27 mouse cellular contexts compared by ENCODE assay signal in the genomic region with DNA sequence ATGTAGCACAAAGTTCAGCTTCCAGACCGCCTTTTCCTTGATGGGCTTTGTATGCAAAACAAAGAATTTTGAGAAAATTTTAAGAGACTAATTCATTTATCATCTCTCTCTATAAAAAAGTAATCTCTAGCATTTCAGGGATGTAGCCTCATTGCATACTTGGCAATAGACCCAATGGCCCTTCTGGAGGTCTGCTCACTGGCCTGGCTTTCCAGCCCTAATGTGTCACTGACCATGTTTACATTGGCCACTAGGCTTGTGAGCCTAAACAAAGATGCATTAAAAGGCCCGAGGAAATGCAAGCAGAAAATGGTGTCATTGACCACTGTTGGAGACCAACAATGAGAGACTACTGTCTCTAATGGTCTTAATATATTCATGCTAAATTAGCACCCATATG.
A peak's percentile ranks its signal among the peaks of the same experiment; 100 is the strongest.
DNase-seq lines count a peak whose midpoint lies in the region; ATAC-seq lines count a peak whose summit lies in the region.
"Had no signal": no experiment of that assay in that cellular context is flagged by ENCODE, and none has a peak within 500 bp of the region (broad histone marks: within the 10 kb centered on the region; RNA-seq: fewer than 3 reads in every experiment).

No protein-coding gene starts in this region.

- WGBS in forebrain, embryonic 10.5 days, result 57% methylated on average over 2 of the region's 2 CpGs
- WGBS in forebrain, embryonic 16.5 days, result 39% methylated on average over 2 of the region's 2 CpGs
- WGBS in limb, embryonic 11.5 days, result 65% methylated on average over 2 of the region's 2 CpGs
- 59% methylated on average over 2 of the region's 2 CpGs for WGBS in limb, embryonic 10.5 days
- 50% methylated on average over 2 of the region's 2 CpGs for WGBS in midbrain, embryonic 11.5 days
- WGBS in midbrain, embryonic 16.5 days, result 43% methylated on average over 2 of the region's 2 CpGs

- no peak overlapping the region for H3K4me3 ChIP-seq in forebrain, embryonic 10.5 days
- H3K4me3 ChIP-seq in forebrain, embryonic 16.5 days (replicated peaks; ENCODE audit: low read length), result no peak overlapping the region
- no peak overlapping the region for H3K4me3 ChIP-seq in limb, embryonic 11.5 days (ENCODE audit: low read depth, low read length)
- H3K4me3 ChIP-seq in limb, embryonic 10.5 days, result no peak overlapping the region
- H3K4me3 ChIP-seq in midbrain, embryonic 11.5 days (ENCODE audit: low read depth, low read length), result no peak overlapping the region
- H3K4me3 ChIP-seq in midbrain, embryonic 16.5 days (ENCODE audit: low read depth, low read length), result no peak overlapping the region
- H3K4me3 ChIP-seq: erythroblast, embryonic 14.5 days; forebrain, embryonic 15.5 days; heart, embryonic 13.5 days; liver, embryonic 12.5 days; myocyte; neural tube, embryonic 12.5 days had no signal

- no peak overlapping the region for H3K9ac ChIP-seq in forebrain, embryonic 16.5 days (replicated peaks; ENCODE audit: low read depth, low read length)
- H3K9ac ChIP-seq in limb, embryonic 11.5 days (ENCODE audit: low read length), result no peak overlapping the region
- H3K9ac ChIP-seq in midbrain, embryonic 11.5 days (ENCODE audit: low read length), result no peak overlapping the region
- no peak overlapping the region for H3K9ac ChIP-seq in midbrain, embryonic 16.5 days (ENCODE audit: low read depth, low read length)
- H3K9ac ChIP-seq: forebrain, embryonic 15.5 days; heart, embryonic 13.5 days; liver, embryonic 12.5 days; liver, postnatal 0 days; neural tube, embryonic 12.5 days had no signal

- H3K36me3 ChIP-seq in forebrain, embryonic 10.5 days (replicated peaks), result 0 out of 2 replicates have a peak, but pooled peaks cover under 1% of the 10 kb centered on the region
- no peaks in the 10 kb centered on the region for H3K36me3 ChIP-seq in forebrain, embryonic 16.5 days (ENCODE audit: control insufficient read depth, insufficient read depth)
- H3K36me3 ChIP-seq in limb, embryonic 11.5 days (ENCODE audit: control insufficient read depth, insufficient read depth, low read length), result no peaks in the 10 kb centered on the region
- H3K36me3 ChIP-seq in limb, embryonic 10.5 days, result no peaks in the 10 kb centered on the region
- H3K36me3 ChIP-seq in midbrain, embryonic 11.5 days (ENCODE audit: control insufficient read depth, insufficient read depth, low read length), result no peaks in the 10 kb centered on the region
- H3K36me3 ChIP-seq in midbrain, embryonic 16.5 days (ENCODE audit: control insufficient read depth, insufficient read depth, low read length), result no peaks in the 10 kb centered on the region
- H3K36me3 ChIP-seq: forebrain, embryonic 15.5 days; liver, embryonic 12.5 days; neural tube, embryonic 12.5 days had no signal

- no peak for DNase-seq in forebrain, embryonic 10.5 days (ENCODE audit: extremely low spot score, low spot score)
- DNase-seq in limb, embryonic 11.5 days (ENCODE audit: low spot score), result peak; percentile 9
- DNase-seq in limb, embryonic 10.5 days (ENCODE audit: low spot score), result no peak
- no peak for DNase-seq in midbrain, embryonic 11.5 days (ENCODE audit: low spot score, missing footprints)
- no peak for DNase-seq in cerebellum, adult 11-12 months
- DNase-seq: adrenal gland, postnatal 25 days; cerebellum, adult 18-20 months; heart, postnatal 10 days; kidney, adult 9 months; kidney, postnatal 14 days; layer of hippocampus, adult 9-11 months; liver, postnatal 0 days; lung, postnatal 10 days; right cerebral cortex, postnatal 14 days had no signal

- ATAC-seq in forebrain, embryonic 16.5 days, result no peak
- ATAC-seq in limb, embryonic 11.5 days (ENCODE audit: insufficient number of reproducible peaks, low FRiP score, low TSS enrichment, low read depth), result no peak
- ATAC-seq in midbrain, embryonic 11.5 days (ENCODE audit: low FRiP score), result peak; percentile 69
- ATAC-seq in midbrain, embryonic 16.5 days, result no peak
- no peak for ATAC-seq in megakaryocyte, adult 5-6 weeks (ENCODE audit: poor library complexity, severe bottlenecking)
- ATAC-seq: forebrain, embryonic 15.5 days; hindbrain, embryonic 16.5 days; liver, embryonic 12.5 days; liver, postnatal 0 days; Patski had no signal

- H3K4me1 ChIP-seq in forebrain, embryonic 10.5 days, result peaks cover 64% of the 10 kb centered on the region
- H3K4me1 ChIP-seq in forebrain, embryonic 16.5 days (replicated peaks; ENCODE audit: control insufficient read depth, insufficient read depth, low read length), result peaks cover 9% of the 10 kb centered on the region
- no peaks in the 10 kb centered on the region for H3K4me1 ChIP-seq in limb, embryonic 11.5 days (ENCODE audit: control insufficient read depth, insufficient read depth, low read length)
- peaks cover 6% of the 10 kb centered on the region; the same call in 1 of the 2 replicates for H3K4me1 ChIP-seq in limb, embryonic 10.5 days
- H3K4me1 ChIP-seq in midbrain, embryonic 11.5 days (ENCODE audit: control insufficient read depth, insufficient read depth, low read length), result peaks cover 13% of the 10 kb centered on the region
- peaks cover 7% of the 10 kb centered on the region; the same call in 1 of the 2 replicates for H3K4me1 ChIP-seq in midbrain, embryonic 16.5 days (ENCODE audit: control insufficient read depth, insufficient read depth, low read length)
- H3K4me1 ChIP-seq: heart, embryonic 13.5 days; liver, embryonic 12.5 days had no signal

- H3K27me3 ChIP-seq in forebrain, embryonic 10.5 days (ENCODE audit: poor library complexity, severe bottlenecking), result peaks cover 17% of the 10 kb centered on the region
- H3K27me3 ChIP-seq in forebrain, embryonic 16.5 days (replicated peaks; ENCODE audit: control insufficient read depth, insufficient read depth, low read length), result no peaks in the 10 kb centered on the region
- H3K27me3 ChIP-seq in limb, embryonic 11.5 days (ENCODE audit: control insufficient read depth, insufficient read depth, low read length), result no peaks in the 10 kb centered on the region
- no peaks in the 10 kb centered on the region for H3K27me3 ChIP-seq in limb, embryonic 10.5 days (ENCODE audit: low read depth, poor library complexity, severe bottlenecking)
- H3K27me3 ChIP-seq in midbrain, embryonic 11.5 days (ENCODE audit: control insufficient read depth, insufficient read depth, low read length), result no peaks in the 10 kb centered on the region
- no peaks in the 10 kb centered on the region for H3K27me3 ChIP-seq in midbrain, embryonic 16.5 days (ENCODE audit: control insufficient read depth, insufficient read depth, low read depth, low read length)
- H3K27me3 ChIP-seq: forebrain, embryonic 15.5 days; heart, embryonic 13.5 days; liver, embryonic 12.5 days; neural tube, embryonic 12.5 days; Patski had no signal

- no peak overlapping the region for H3K4me2 ChIP-seq in forebrain, embryonic 16.5 days (ENCODE audit: low read length)
- no peak overlapping the region for H3K4me2 ChIP-seq in limb, embryonic 11.5 days (ENCODE audit: low read depth, severe bottlenecking)
- H3K4me2 ChIP-seq in midbrain, embryonic 11.5 days, result no peak overlapping the region
- no peak overlapping the region for H3K4me2 ChIP-seq in midbrain, embryonic 16.5 days (ENCODE audit: low read length)
- H3K4me2 ChIP-seq: forebrain, embryonic 15.5 days; heart, embryonic 13.5 days; liver, embryonic 12.5 days; neural tube, embryonic 12.5 days had no signal

- peak overlapping the region; percentile 49; the same call in 1 of the 2 replicates for H3K27ac ChIP-seq in forebrain, embryonic 10.5 days
- H3K27ac ChIP-seq in forebrain, embryonic 16.5 days (ENCODE audit: low read length), result no peak overlapping the region
- no peak overlapping the region for H3K27ac ChIP-seq in limb, embryonic 11.5 days (replicated peaks; ENCODE audit: low read depth, low read length)
- no peak overlapping the region for H3K27ac ChIP-seq in limb, embryonic 10.5 days
- H3K27ac ChIP-seq in midbrain, embryonic 11.5 days (ENCODE audit: low read depth, low read length), result peak overlapping the region; percentile 60
- peak overlapping the region; percentile 78 for H3K27ac ChIP-seq in midbrain, embryonic 16.5 days (ENCODE audit: low read length)
- H3K27ac ChIP-seq: forebrain, embryonic 15.5 days; heart, embryonic 13.5 days; liver, embryonic 12.5 days; macrophage; neural tube, embryonic 12.5 days had no signal

- no peaks in the 10 kb centered on the region for H3K9me3 ChIP-seq in forebrain, embryonic 10.5 days
- H3K9me3 ChIP-seq in forebrain, embryonic 16.5 days (ENCODE audit: control insufficient read depth, low read length), result no peaks in the 10 kb centered on the region
- H3K9me3 ChIP-seq in limb, embryonic 11.5 days (ENCODE audit: control insufficient read depth, low read length), result no peaks in the 10 kb centered on the region
- H3K9me3 ChIP-seq in limb, embryonic 10.5 days (replicated peaks), result no peaks in the 10 kb centered on the region
- H3K9me3 ChIP-seq in midbrain, embryonic 11.5 days (ENCODE audit: control insufficient read depth, low read length), result no peaks in the 10 kb centered on the region
- no peaks in the 10 kb centered on the region for H3K9me3 ChIP-seq in midbrain, embryonic 16.5 days (replicated peaks; ENCODE audit: control insufficient read depth, low read length, poor library complexity, severe bottlenecking)
- H3K9me3 ChIP-seq: forebrain, embryonic 15.5 days; G1E; heart, embryonic 13.5 days; liver, embryonic 12.5 days; neural tube, embryonic 12.5 days had no signal

Comparison
In these comparisons a context has a peak if more than half of its experiments do, and no peak if none do; other contexts are left out.
1. H3K27ac ChIP-seq: peak in forebrain, embryonic 10.5 days (single experiment), midbrain, embryonic 11.5 days (single experiment) and midbrain, embryonic 16.5 days (single experiment); none in forebrain, embryonic 16.5 days (single experiment), limb, embryonic 11.5 days (single experiment) and limb, embryonic 10.5 days (single experiment).